Mouse (Mus musculus): ENCODE results near the gene Cyth3. TPM values are rescaled to one million over a fixed set of nuclear protein-coding genes. Genes with fewer than 3 reads are reported as not detected.
A peak's percentile ranks its signal among the peaks of the same experiment; 100 is the strongest.

The Cyth3 gene
- polyA plus RNA-seq, 1 experiment from 2014 or later = 51.6 TPM

DNA sequence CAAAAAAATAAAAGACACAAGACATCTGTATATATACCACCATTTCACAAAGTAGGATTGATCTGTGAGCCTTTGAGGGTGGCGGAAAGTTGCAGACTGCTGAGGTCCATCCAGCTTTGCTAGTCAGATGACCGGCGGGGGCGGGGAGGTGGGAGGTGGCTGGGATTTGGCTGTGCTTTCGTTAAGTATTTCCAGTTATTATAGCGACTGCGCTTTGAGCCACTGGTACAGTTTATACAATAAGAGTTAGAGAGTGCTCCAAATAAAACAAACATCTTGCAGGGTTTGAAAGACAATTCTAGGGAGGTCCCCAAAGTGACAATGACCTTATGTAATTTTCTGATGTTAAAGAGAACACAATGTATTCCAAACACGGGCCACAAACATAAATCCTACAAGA is 35.9 kb upstream of the Cyth3 start:
- Histone ChIP-seq H3K4me1 (replicated peaks; ENCODE audit: control insufficient read depth, insufficient read depth, low read length) (no peaks in the 10 kb centered on the region), H3K9me3 (ENCODE audit: control insufficient read depth, low read length) (no peaks in the 10 kb centered on the region), H3K9ac (ENCODE audit: low read length) (no peak overlapping the region), H3K4me3 (ENCODE audit: low read depth, low read length) (no peak overlapping the region), H3K27me3 (replicated peaks; ENCODE audit: control insufficient read depth, insufficient read depth, low read length) (no peaks in the 10 kb centered on the region), H3K4me2 (ENCODE audit: low read length) (no peak overlapping the region), H3K36me3 (ENCODE audit: control insufficient read depth, insufficient read depth, low read length) (no peaks in the 10 kb centered on the region), H3K27ac (ENCODE audit: low read depth) (no peak overlapping the region)
- no peak for ATAC-seq (replicated peaks; ENCODE audit: low FRiP score, low TSS enrichment, low read depth)
- no peak for DNase-seq (ENCODE audit: low spot score)
- 69% methylated on average over 8 of the region's 8 CpGs for WGBS

DNA sequence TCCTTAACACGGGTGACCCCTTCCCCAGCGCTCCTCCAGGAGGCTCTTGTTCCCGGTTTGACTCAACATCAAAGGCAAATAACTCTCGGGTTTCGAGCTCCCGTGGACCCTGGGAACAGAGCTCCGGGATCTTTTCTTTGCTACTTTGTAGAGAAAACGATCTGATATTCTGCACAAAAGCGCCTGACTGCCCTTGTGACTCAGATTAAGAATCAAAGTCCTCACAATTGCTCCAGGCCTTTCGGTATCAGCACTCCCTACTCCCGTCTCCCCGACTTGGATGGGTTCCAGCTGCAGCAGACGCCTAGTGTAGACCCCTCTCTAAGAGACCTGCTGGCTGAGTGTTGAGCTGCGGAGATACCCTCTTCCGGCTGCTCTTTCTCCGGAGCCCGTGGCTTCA is 33.1 kb upstream of the Cyth3 start:
- Histone ChIP-seq H3K4me3 (ENCODE audit: low read depth, low read length) (no peak overlapping the region), H3K27me3 (replicated peaks; ENCODE audit: control insufficient read depth, insufficient read depth, low read length) (no peaks in the 10 kb centered on the region), H3K4me2 (ENCODE audit: low read length) (peak overlapping the region; percentile 14; the same call in 1 of the 2 replicates), H3K9me3 (ENCODE audit: control insufficient read depth, low read length) (no peaks in the 10 kb centered on the region), H3K4me1 (replicated peaks; ENCODE audit: control insufficient read depth, insufficient read depth, low read length) (no peaks in the 10 kb centered on the region), H3K36me3 (ENCODE audit: control insufficient read depth, insufficient read depth, low read length) (no peaks in the 10 kb centered on the region), H3K9ac (ENCODE audit: low read length) (no peak overlapping the region), H3K27ac (ENCODE audit: low read depth) (no peak overlapping the region)
- no peak for ATAC-seq (replicated peaks; ENCODE audit: low FRiP score, low TSS enrichment, low read depth)
- 37% methylated on average over 17 of the region's 17 CpGs for WGBS
- peak; percentile 58 for DNase-seq (ENCODE audit: low spot score)

DNA sequence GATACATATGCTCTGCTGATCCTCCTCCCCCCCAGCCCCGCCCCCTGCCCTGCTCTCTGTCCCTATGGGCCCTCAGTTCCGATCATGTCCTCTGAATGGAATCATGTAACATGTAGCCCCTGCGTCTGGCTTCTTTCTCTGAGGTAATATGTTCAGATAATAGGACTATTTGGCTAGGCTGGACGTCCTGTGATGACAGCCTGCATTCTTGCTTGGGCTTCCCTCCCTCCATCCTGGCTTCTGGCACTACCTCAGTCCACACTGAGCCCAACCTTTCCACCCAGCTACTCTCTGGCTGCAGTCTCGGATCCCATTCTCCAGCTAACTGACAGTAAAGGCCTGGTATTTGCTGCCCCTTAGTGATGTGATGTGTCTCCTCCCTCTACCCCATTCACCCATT is 29.3 kb upstream of the Cyth3 start:
- Histone ChIP-seq H3K9me3 (ENCODE audit: control insufficient read depth, low read length) (peaks cover 6% of the 10 kb centered on the region; the same call in 1 of the 2 replicates), H3K4me1 (replicated peaks; ENCODE audit: control insufficient read depth, insufficient read depth, low read length) (no peaks in the 10 kb centered on the region), H3K9ac (ENCODE audit: low read length) (no peak overlapping the region), H3K4me2 (ENCODE audit: low read length) (no peak overlapping the region), H3K27me3 (replicated peaks; ENCODE audit: control insufficient read depth, insufficient read depth, low read length) (no peaks in the 10 kb centered on the region), H3K27ac (ENCODE audit: low read depth) (no peak overlapping the region), H3K36me3 (ENCODE audit: control insufficient read depth, insufficient read depth, low read length) (no peaks in the 10 kb centered on the region), H3K4me3 (ENCODE audit: low read depth, low read length) (no peak overlapping the region)
- DNase-seq (ENCODE audit: low spot score) = no peak
- ATAC-seq (replicated peaks; ENCODE audit: low FRiP score, low TSS enrichment, low read depth) = no peak
- WGBS = 60% methylated on average over 5 of the region's 5 CpGs

DNA sequence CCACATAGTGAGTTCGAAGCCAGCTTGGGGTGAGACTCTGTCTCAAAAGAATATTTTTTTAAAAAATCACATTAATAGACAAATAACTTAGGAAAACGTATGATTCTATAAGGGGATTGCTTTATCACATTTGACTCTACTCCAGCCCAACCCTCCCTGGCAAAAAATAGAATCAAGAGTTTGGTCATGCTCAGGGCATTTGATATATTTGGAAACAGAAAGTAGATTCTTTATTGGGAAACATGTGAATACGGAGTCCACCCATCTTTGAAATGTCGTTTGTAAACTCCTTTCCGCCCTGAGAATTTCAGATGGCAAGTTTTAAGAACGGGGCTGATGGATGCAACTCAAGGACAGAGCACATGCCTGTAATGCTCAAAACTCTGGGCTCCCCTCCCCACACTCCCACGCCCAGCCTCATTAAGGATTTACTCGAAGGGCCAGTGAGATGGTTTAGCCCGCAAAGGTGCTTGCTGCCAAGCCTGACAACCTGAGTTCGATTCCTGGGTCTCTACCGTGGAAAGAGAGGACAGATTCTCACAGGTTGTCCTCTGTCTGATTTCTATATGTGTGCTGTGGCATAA is 28.6 kb upstream of the Cyth3 start:
- Histone ChIP-seq H3K27ac (ENCODE audit: low read depth) (no peak overlapping the region), H3K9ac (ENCODE audit: low read length) (no peak overlapping the region), H3K27me3 (replicated peaks; ENCODE audit: control insufficient read depth, insufficient read depth, low read length) (no peaks in the 10 kb centered on the region), H3K9me3 (ENCODE audit: control insufficient read depth, low read length) (peaks cover 6% of the 10 kb centered on the region; the same call in 1 of the 2 replicates), H3K4me3 (ENCODE audit: low read depth, low read length) (no peak overlapping the region), H3K36me3 (ENCODE audit: control insufficient read depth, insufficient read depth, low read length) (no peaks in the 10 kb centered on the region), H3K4me1 (replicated peaks; ENCODE audit: control insufficient read depth, insufficient read depth, low read length) (no peaks in the 10 kb centered on the region), H3K4me2 (ENCODE audit: low read length) (no peak overlapping the region)
- 81% methylated on average over 11 of the region's 11 CpGs for WGBS
- DNase-seq (ENCODE audit: low spot score) (no peak), ATAC-seq (replicated peaks; ENCODE audit: low FRiP score, low TSS enrichment, low read depth) (no peak)

DNA sequence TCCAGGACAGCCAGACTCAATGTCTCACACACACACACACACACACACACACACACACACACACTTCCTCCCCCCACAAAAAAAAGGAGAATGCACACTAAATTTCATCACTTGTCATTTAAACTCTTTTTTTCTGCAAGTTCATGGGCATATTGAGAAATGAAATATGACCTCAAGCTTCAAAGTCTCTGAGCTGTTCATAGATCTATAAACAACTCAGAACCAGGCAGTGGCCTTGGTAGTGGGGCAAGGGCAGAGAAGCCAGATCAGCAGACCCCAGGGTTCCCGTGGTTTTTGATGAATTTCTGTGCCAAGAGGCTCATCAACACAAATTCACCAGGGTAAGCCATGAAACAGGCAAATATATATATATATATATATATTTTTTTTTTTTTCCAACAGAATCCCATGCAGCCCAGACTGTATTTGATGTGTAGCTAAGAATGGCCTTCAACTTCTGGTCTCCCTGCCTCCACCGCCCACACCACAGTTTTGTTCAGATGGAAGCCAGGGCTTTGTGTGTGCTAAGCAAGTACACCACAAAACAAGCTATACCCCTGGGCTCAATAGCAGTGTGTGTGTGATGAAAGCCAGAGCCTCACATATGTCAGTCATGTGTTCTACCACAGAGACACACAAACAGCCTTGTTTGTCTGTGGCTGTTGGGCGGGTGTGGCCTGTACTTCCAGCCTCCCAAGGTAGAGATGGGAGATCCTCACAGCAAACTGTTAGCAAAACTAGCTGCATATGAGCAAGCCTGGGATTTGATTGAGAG is 27.8 kb upstream of the Cyth3 start:
- Histone ChIP-seq H3K4me2 (ENCODE audit: low read length) (no peak overlapping the region), H3K27me3 (replicated peaks; ENCODE audit: control insufficient read depth, insufficient read depth, low read length) (no peaks in the 10 kb centered on the region), H3K9ac (ENCODE audit: low read length) (no peak overlapping the region), H3K27ac (ENCODE audit: low read depth) (no peak overlapping the region), H3K9me3 (ENCODE audit: control insufficient read depth, low read length) (peaks cover 6% of the 10 kb centered on the region; the same call in 1 of the 2 replicates), H3K4me3 (ENCODE audit: low read depth, low read length) (no peak overlapping the region), H3K36me3 (ENCODE audit: control insufficient read depth, insufficient read depth, low read length) (no peaks in the 10 kb centered on the region), H3K4me1 (replicated peaks; ENCODE audit: control insufficient read depth, insufficient read depth, low read length) (no peaks in the 10 kb centered on the region)
- ATAC-seq (replicated peaks; ENCODE audit: low FRiP score, low TSS enrichment, low read depth) = no peak
- no peak for DNase-seq (ENCODE audit: low spot score)
- WGBS = 66% methylated on average over 3 of the region's 3 CpGs

DNA sequence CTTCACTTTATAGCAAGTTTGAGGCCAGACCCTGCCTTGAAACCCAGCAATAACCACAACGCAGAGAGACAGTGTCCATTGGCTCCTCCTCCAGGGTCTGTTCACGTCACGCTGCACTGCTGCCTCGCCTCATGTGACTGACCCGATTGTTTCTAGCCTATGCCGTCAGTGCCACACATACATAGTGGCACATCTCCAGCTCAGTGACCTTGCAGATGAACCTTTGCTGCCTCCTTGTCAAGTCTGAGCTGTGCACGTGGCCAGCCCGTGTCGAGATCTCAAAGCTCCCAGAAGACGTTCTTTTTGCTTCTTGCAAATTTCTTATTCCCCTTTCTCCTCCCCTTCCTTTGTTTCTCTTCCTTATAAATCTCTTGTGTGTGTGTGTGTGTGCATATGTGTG is 20.2 kb upstream of the Cyth3 start:
- no peak for ATAC-seq (replicated peaks; ENCODE audit: low FRiP score, low TSS enrichment, low read depth)

DNA sequence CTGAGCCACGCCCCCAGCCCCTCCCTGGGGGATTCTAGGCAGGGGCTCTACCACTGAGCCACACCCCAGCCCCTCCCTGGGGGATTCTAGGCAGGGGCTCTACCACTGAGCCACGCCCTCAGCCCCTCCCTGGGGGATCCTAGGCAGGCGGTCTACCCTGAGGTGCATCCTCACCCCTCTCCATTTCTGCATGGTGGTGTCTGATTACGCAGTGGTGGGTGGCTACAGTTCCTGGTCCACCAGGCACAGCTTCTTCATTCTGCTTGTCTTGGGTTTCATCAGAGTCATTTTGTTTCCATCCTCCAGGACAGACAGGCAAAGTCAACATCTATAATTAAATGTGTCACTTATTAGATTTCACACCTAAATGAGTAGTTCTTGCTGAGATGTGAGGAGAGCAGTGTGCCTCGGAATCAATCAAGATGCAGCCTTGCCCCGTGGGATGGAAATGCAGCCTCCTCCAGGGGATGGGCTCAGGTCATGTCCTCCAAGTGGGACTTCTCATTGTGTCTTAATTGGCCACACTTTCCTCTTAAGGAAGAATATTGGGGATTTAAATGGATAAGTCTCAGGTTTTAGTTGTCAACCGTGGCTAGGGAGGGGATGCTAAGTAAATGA is 18.0 kb upstream of the Cyth3 start:
- DNase-seq (ENCODE audit: low spot score) (no peak), ATAC-seq (replicated peaks; ENCODE audit: low FRiP score, low TSS enrichment, low read depth) (no peak)
- 84% methylated on average over 6 of the region's 7 CpGs for WGBS
- Histone ChIP-seq H3K27me3 (replicated peaks; ENCODE audit: control insufficient read depth, insufficient read depth, low read length) (no peaks in the 10 kb centered on the region), H3K36me3 (ENCODE audit: control insufficient read depth, insufficient read depth, low read length) (no peaks in the 10 kb centered on the region), H3K27ac (ENCODE audit: low read depth) (no peak overlapping the region), H3K4me3 (ENCODE audit: low read depth, low read length) (no peak overlapping the region), H3K4me2 (ENCODE audit: low read length) (no peak overlapping the region), H3K9me3 (ENCODE audit: control insufficient read depth, low read length) (no peaks in the 10 kb centered on the region), H3K4me1 (replicated peaks; ENCODE audit: control insufficient read depth, insufficient read depth, low read length) (no peaks in the 10 kb centered on the region), H3K9ac (ENCODE audit: low read length) (no peak overlapping the region)

More for the DNA sequence above, 20.2 kb upstream of the Cyth3 start:
- Histone ChIP-seq H3K9ac (ENCODE audit: low read length) (no peak overlapping the region), H3K4me2 (ENCODE audit: low read length) (no peak overlapping the region), H3K27me3 (replicated peaks; ENCODE audit: control insufficient read depth, insufficient read depth, low read length) (no peaks in the 10 kb centered on the region), H3K4me3 (ENCODE audit: low read depth, low read length) (no peak overlapping the region), H3K27ac (ENCODE audit: low read depth) (no peak overlapping the region), H3K4me1 (replicated peaks; ENCODE audit: control insufficient read depth, insufficient read depth, low read length) (no peaks in the 10 kb centered on the region), H3K36me3 (ENCODE audit: control insufficient read depth, insufficient read depth, low read length) (no peaks in the 10 kb centered on the region), H3K9me3 (ENCODE audit: control insufficient read depth, low read length) (no peaks in the 10 kb centered on the region)
- no peak for DNase-seq (ENCODE audit: low spot score)
- WGBS = 71% methylated on average over 10 of the region's 10 CpGs

DNA sequence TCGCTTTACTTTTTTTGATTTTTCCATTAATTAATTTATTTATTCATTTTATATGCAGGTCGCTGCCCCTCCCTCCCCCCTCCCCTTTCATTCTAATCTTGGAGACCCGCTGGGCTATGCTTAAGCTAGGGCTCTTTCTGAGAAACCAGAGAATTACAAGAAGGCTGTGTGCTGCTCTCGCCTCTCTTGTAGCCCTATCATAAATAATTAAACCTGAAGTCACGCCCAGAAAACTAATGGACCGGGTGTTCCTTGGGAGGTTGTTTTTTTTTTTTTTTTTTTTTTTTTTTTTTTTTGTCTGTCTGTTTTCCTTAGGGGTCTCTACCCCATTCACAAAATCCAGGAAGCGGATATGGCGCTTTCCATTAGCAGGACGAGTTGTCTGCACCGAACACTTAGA is 15.5 kb upstream of the Cyth3 start:
- Histone ChIP-seq H3K27ac (ENCODE audit: low read depth) (no peak overlapping the region), H3K4me3 (ENCODE audit: low read depth, low read length) (no peak overlapping the region), H3K9ac (ENCODE audit: low read length) (no peak overlapping the region), H3K4me2 (ENCODE audit: low read length) (no peak overlapping the region), H3K9me3 (ENCODE audit: control insufficient read depth, low read length) (no peaks in the 10 kb centered on the region), H3K36me3 (ENCODE audit: control insufficient read depth, insufficient read depth, low read length) (no peaks in the 10 kb centered on the region), H3K4me1 (replicated peaks; ENCODE audit: control insufficient read depth, insufficient read depth, low read length) (no peaks in the 10 kb centered on the region), H3K27me3 (replicated peaks; ENCODE audit: control insufficient read depth, insufficient read depth, low read length) (no peaks in the 10 kb centered on the region)
- 84% methylated on average over 10 of the region's 10 CpGs for WGBS
- ATAC-seq (replicated peaks; ENCODE audit: low FRiP score, low TSS enrichment, low read depth) (no peak), DNase-seq (ENCODE audit: low spot score) (no peak)
